Mouse (Mus musculus): Measurements from ENCODE around the gene Nyap2. TPM values are rescaled to one million over a fixed set of nuclear protein-coding genes. Genes with fewer than 3 reads are reported as not detected.

Gene Nyap2
- polyA plus RNA-seq, 1 experiment from 2014 or later = 0.05 TPM

DNA sequence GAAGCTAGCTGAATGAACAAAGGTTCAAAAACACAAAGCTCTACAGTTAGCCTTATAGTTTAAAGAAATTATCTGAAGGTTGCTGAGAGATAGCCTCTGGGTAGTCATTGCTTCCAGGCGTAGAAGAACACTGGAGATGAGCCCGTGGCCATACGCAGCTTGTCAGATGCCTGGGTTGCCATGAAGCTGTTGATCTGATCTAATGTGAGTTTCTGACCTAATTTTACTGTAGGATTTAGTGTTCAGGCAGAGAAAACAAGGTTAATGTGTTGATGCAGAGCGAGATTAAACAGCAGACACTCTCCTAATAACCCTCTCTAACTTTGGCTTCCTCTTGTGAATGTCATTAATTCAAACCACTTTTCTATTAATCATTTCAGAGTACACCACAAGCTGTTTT lies 16.1 kb downstream of the Nyap2 start:
- H3K4me3 ChIP-seq = no peak overlapping the region
- no peak overlapping the region for H3K4me2 ChIP-seq
- no peak overlapping the region for H3K9ac ChIP-seq
- WGBS = 76% methylated on average over 4 of the region's 4 CpGs
- no peaks in the 10 kb centered on the region for H3K9me3 ChIP-seq
- 0 out of 2 replicates have a peak, but pooled peaks cover 3% of the 10 kb centered on the region for H3K4me1 ChIP-seq
- no peak overlapping the region for H3K27ac ChIP-seq (replicated peaks)
- no peaks in the 10 kb centered on the region for H3K36me3 ChIP-seq
- no peaks in the 10 kb centered on the region for H3K27me3 ChIP-seq (replicated peaks)
- ATAC-seq (ENCODE audit: extremely low read depth, insufficient number of reproducible peaks, low FRiP score, low TSS enrichment) = no peak

DNA sequence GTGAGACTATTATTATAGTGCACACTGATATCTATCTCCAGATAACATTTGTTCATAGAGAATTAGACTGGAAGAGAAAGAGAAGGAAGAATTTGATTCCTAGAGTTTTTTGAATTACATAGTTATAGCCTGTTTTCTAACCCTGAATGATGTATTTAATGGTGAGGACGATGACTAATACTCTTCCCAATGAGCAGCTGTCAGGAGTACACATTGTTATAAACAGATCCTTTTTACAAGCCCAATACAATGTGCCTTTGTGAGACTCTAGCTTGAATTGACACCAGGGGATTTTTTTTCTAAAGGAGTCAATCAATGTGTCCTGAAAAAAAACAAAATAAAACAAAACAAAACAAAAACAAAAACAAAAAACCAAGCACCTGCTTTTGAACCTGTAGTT lies 22.2 kb downstream of the Nyap2 start:
- no peaks in the 10 kb centered on the region for H3K36me3 ChIP-seq
- no peak overlapping the region for H3K27ac ChIP-seq (replicated peaks)
- H3K27me3 ChIP-seq (replicated peaks) = no peaks in the 10 kb centered on the region
- H3K4me1 ChIP-seq = no peaks in the 10 kb centered on the region
- ATAC-seq (ENCODE audit: extremely low read depth, insufficient number of reproducible peaks, low FRiP score, low TSS enrichment) = no peak
- no peak overlapping the region for H3K4me2 ChIP-seq
- WGBS = 59% methylated on average over 1 of the region's 1 CpGs
- no peak overlapping the region for H3K4me3 ChIP-seq
- no peaks in the 10 kb centered on the region for H3K9me3 ChIP-seq
- H3K9ac ChIP-seq = no peak overlapping the region

DNA sequence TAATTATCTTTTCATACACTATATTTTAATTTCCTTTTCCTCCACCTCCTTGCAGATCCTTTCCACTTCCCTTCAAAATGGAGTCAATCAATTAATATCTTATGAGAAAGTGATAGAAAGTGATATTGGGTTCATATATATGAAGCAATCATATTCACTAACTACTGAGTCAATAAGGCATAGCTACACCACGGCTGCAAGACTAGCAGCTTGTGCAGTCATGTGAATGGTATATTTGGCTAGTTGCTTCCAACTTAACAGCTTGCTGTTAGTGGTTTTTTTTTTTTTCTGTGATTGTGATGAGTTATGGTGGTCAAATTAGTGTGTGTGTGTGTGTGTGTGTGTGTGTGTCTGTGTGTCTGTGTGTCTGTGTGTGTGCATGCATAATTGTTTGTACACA lies 25.0 kb downstream of the Nyap2 start:
- H3K9me3 ChIP-seq = no peaks in the 10 kb centered on the region
- no peak for ATAC-seq (ENCODE audit: extremely low read depth, insufficient number of reproducible peaks, low FRiP score, low TSS enrichment)
- no peak overlapping the region for H3K4me3 ChIP-seq
- H3K4me2 ChIP-seq = no peak overlapping the region
- no peaks in the 10 kb centered on the region for H3K4me1 ChIP-seq
- H3K9ac ChIP-seq = no peak overlapping the region
- WGBS = 58% methylated on average over 1 of the region's 1 CpGs
- no peak overlapping the region for H3K27ac ChIP-seq (replicated peaks)
- H3K27me3 ChIP-seq (replicated peaks) = no peaks in the 10 kb centered on the region
- no peaks in the 10 kb centered on the region for H3K36me3 ChIP-seq

DNA sequence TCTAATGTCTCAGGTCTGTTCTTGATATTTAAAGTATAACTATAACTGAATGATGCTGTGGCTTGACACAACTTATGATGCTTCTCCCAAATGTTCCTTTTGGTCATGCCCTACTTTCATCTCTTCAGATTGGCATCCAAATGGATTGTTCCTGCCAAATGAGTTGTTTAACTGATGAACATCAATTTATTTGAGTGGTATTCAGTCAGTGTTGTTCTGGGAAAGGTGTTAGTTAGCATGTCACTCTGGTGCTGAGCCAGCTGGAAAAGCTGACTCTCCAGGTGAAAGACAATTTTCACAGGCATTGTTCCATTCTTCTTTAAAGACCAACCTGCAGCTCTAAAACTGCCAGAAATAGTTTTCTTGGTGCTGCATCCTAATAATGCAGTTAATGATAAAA lies 43.0 kb downstream of the Nyap2 start:
- H3K4me3 ChIP-seq = no peak overlapping the region
- H3K27ac ChIP-seq (replicated peaks) = no peak overlapping the region
- H3K9me3 ChIP-seq = no peaks in the 10 kb centered on the region
- H3K9ac ChIP-seq = no peak overlapping the region
- ATAC-seq (ENCODE audit: extremely low read depth, insufficient number of reproducible peaks, low FRiP score, low TSS enrichment) = no peak
- H3K4me1 ChIP-seq = no peaks in the 10 kb centered on the region
- no peak overlapping the region for H3K4me2 ChIP-seq
- H3K36me3 ChIP-seq = no peaks in the 10 kb centered on the region
- H3K27me3 ChIP-seq (replicated peaks) = no peaks in the 10 kb centered on the region

DNA sequence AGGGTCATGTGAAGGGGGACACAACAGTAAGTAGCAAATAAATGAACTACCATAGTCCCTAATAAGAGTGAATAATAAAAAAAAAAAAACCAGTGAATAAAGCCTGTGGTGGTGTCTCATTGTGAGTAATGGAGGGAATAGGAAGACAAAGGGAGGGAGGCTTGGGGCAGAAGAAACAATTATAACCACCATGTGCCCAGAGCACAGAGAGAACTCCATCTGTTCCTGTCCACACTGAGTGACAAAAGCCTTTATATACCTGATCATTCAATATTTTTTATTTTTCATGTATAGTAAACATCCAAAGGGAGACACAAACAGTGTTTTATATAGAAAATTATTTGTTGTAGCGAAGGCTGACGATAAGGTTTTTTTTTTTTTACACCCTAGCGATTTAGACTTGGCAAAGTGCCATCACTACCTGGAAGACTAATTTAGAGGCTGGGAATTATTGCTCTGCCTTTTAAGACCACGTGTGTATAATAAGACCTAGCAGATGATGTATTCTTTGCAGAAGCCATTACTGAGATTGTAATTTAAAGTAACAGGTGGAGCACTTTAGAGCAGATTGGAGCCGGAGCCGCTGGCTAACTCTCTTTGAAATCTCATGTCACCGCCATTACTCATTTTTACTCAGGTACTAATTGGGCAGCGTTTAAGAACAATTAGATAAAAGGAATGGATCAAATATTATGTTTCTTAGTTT lies 55.4 kb downstream of the Nyap2 start:
- no peak for ATAC-seq (ENCODE audit: extremely low read depth, insufficient number of reproducible peaks, low FRiP score, low TSS enrichment)
- Histone ChIP-seq H3K4me1 (no peaks in the 10 kb centered on the region), H3K9ac (no peak overlapping the region), H3K36me3 (no peaks in the 10 kb centered on the region), H3K27ac (replicated peaks) (no peak overlapping the region), H3K9me3 (no peaks in the 10 kb centered on the region), H3K4me2 (no peak overlapping the region), H3K4me3 (no peak overlapping the region), H3K27me3 (replicated peaks) (no peaks in the 10 kb centered on the region)
- WGBS = 77% methylated on average over 8 of the region's 8 CpGs

DNA sequence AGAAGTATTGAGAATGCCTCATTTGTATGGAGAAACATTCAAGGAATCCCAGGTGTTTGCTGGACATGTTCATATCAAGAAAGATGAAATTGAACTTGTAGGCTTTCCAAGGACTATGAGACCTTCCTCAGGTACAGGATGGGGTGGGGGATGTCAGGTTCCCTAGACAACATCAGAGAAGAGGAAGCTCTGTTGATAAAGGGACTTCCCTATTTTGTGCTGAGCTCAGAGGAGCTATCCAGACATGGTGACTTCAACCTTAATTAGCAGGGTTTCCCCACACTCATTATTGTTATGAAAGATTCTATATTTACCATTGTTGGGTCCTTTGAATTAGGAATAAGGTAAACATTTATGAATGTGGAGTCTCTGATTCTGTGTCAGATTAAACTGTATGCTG lies 67.1 kb downstream of the Nyap2 start:
- Histone ChIP-seq H3K4me3 (no peak overlapping the region), H3K4me2 (no peak overlapping the region), H3K27me3 (replicated peaks) (no peaks in the 10 kb centered on the region), H3K27ac (replicated peaks) (no peak overlapping the region), H3K9ac (no peak overlapping the region), H3K9me3 (no peaks in the 10 kb centered on the region), H3K4me1 (no peaks in the 10 kb centered on the region), H3K36me3 (no peaks in the 10 kb centered on the region)
- no peak for ATAC-seq (ENCODE audit: extremely low read depth, insufficient number of reproducible peaks, low FRiP score, low TSS enrichment)

DNA sequence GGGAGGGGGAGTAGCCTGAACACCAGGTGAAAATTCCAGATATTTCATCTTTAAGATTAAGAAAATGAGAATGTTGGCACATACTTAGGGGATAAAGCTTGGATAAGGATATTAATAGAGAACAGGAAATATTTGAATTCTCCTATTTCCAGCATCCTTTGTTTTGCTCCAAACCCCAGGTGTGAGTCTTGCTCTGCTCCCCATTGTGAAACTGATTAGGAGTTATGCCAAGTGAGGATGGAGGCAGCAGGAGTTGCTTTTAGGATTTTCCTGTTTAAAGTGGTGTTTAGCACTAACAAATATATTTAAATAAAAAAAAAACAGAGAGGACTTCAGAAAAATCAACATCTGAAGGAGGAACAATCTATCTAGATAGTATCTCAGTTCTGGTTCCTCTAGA lies 68.8 kb downstream of the Nyap2 start:
- no peak overlapping the region for H3K9ac ChIP-seq
- H3K9me3 ChIP-seq = no peaks in the 10 kb centered on the region
- no peaks in the 10 kb centered on the region for H3K4me1 ChIP-seq
- H3K27ac ChIP-seq (replicated peaks) = no peak overlapping the region
- H3K4me3 ChIP-seq = no peak overlapping the region
- no peaks in the 10 kb centered on the region for H3K36me3 ChIP-seq
- no peaks in the 10 kb centered on the region for H3K27me3 ChIP-seq (replicated peaks)
- H3K4me2 ChIP-seq = no peak overlapping the region
- ATAC-seq (ENCODE audit: extremely low read depth, insufficient number of reproducible peaks, low FRiP score, low TSS enrichment) = no peak

DNA sequence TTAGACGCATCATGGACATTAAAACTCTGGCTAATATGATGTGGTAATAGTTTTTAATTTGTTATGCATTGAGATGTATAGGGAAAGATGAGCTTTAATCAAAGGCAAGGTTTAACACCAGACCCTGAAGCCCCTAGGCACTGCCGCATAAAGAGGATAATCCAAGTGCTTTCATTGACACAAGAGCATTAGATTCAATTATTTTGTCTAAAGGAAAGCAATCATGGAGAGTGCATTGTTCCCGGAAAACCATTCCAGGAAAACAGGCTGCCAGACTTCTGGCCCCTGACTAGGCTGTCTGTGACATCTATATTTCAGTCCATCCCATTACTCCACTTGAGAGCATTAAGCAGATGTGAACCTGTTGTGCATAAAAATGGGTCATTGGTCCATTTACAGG lies 92.5 kb downstream of the Nyap2 start:
- WGBS = 76% methylated on average over 3 of the region's 3 CpGs
- Histone ChIP-seq H3K4me2 (no peak overlapping the region), H3K9ac (no peak overlapping the region), H3K4me1 (no peaks in the 10 kb centered on the region), H3K27ac (replicated peaks) (no peak overlapping the region), H3K27me3 (replicated peaks) (no peaks in the 10 kb centered on the region), H3K4me3 (no peak overlapping the region), H3K36me3 (no peaks in the 10 kb centered on the region), H3K9me3 (no peaks in the 10 kb centered on the region)
- ATAC-seq (ENCODE audit: extremely low read depth, insufficient number of reproducible peaks, low FRiP score, low TSS enrichment) = no peak

DNA sequence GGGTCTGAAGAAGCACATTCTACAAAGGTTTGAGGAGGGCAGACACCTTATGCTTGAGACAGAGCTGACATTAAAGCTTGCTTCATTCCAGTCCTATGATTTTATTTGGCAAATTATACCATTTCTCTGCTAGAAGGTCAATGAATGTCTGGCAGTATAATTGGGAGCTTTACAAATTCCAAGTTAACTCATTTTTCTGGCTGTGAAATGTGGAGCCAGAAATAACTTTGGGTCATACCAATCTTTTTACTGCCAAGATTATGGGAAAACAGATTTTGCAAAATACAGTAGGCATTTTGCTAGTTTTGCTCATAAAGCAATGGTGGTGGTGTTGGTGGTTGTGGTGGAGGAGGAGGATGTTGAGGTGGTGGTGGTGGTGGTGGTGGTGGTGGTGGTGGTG lies 96.0 kb downstream of the Nyap2 start:
- H3K27me3 ChIP-seq (replicated peaks) = no peaks in the 10 kb centered on the region
- H3K36me3 ChIP-seq = no peaks in the 10 kb centered on the region
- no peaks in the 10 kb centered on the region for H3K9me3 ChIP-seq
- H3K27ac ChIP-seq (replicated peaks) = no peak overlapping the region
- H3K4me1 ChIP-seq = no peaks in the 10 kb centered on the region
- no peak for ATAC-seq (ENCODE audit: extremely low read depth, insufficient number of reproducible peaks, low FRiP score, low TSS enrichment)
- H3K9ac ChIP-seq = no peak overlapping the region
- no peak overlapping the region for H3K4me3 ChIP-seq
- H3K4me2 ChIP-seq = no peak overlapping the region

DNA sequence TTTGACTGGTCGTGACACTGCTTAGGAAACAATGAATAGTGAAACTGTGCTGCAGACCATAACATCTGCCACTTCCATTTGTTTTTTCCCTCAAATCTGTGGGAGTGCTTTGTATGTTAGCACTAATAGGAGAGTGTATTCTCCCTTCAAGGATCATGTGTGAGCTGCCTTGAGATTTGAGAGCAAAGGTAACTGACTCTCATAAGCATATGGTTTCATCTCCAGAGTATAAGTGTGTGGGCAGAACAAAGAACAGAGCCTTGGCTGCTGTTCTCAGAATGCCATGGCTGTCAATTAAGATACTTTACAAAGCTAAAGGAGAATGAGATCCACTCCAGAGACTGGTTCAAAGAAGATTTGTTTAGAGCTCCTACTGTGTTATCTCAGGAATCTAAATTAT lies 96.6 kb downstream of the Nyap2 start:
- H3K27ac ChIP-seq (replicated peaks) = no peak overlapping the region
- no peak overlapping the region for H3K9ac ChIP-seq
- H3K4me3 ChIP-seq = no peak overlapping the region
- H3K4me1 ChIP-seq = no peaks in the 10 kb centered on the region
- no peak for ATAC-seq (ENCODE audit: extremely low read depth, insufficient number of reproducible peaks, low FRiP score, low TSS enrichment)
- no peaks in the 10 kb centered on the region for H3K36me3 ChIP-seq
- no peaks in the 10 kb centered on the region for H3K27me3 ChIP-seq (replicated peaks)
- H3K4me2 ChIP-seq = no peak overlapping the region
- WGBS = 71% methylated on average over 1 of the region's 1 CpGs
- H3K9me3 ChIP-seq = no peaks in the 10 kb centered on the region

DNA sequence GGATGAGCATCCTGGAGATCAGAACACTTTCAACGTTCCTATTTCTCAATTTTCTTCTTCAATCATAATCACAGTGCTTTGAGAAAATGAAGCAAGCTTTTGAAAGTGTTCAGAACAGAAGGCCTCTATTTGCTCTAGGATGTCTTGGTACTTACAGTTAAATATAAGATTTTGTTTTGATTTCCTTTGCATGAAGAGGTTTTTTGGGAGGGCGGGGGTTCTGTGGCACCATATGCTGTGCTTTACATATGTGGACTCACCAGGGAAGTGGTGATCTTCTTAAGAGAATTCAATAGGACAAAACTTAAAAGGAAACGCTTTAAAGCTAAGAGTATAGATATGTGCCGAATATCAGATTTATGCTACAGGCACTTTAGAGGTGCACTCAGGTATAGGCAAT lies 103.0 kb downstream of the Nyap2 start:
- H3K4me3 ChIP-seq = no peak overlapping the region
- no peak overlapping the region for H3K9ac ChIP-seq
- ATAC-seq (ENCODE audit: extremely low read depth, insufficient number of reproducible peaks, low FRiP score, low TSS enrichment) = no peak
- H3K9me3 ChIP-seq = no peaks in the 10 kb centered on the region
- H3K4me1 ChIP-seq = no peaks in the 10 kb centered on the region
- WGBS = 86% methylated on average over 4 of the region's 4 CpGs
- H3K27ac ChIP-seq (replicated peaks) = no peak overlapping the region
- H3K4me2 ChIP-seq = no peak overlapping the region
- H3K36me3 ChIP-seq = no peaks in the 10 kb centered on the region
- H3K27me3 ChIP-seq (replicated peaks) = no peaks in the 10 kb centered on the region

DNA sequence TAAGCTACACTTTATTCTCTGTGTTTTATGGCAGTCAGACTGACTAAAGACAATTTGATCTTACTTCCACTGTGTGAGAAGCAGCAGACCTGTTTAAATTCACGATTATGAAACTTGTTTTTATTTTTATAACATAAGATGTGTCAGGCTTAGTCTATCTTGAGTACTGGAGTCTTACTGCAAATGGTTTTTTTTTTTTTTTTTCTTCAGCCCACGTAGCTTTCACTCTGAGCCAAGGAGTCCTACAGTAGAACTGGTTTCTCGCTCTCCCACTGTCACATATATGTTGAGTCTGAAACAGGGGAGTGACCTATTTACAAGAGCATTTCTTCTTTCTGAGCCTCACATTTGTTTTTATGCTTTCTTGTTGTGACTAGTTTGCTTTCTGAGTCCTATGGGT lies 103.9 kb downstream of the Nyap2 start:
- no peak for ATAC-seq (ENCODE audit: extremely low read depth, insufficient number of reproducible peaks, low FRiP score, low TSS enrichment)
- Histone ChIP-seq H3K4me1 (no peaks in the 10 kb centered on the region), H3K36me3 (no peaks in the 10 kb centered on the region), H3K27me3 (replicated peaks) (no peaks in the 10 kb centered on the region), H3K4me2 (no peak overlapping the region), H3K27ac (replicated peaks) (no peak overlapping the region), H3K4me3 (no peak overlapping the region), H3K9ac (no peak overlapping the region), H3K9me3 (no peaks in the 10 kb centered on the region)
- WGBS = 73% methylated on average over 3 of the region's 3 CpGs

All from heart, embryonic 13.5 days (tissue).